Mouse (Mus musculus): ENCODE data around the gene Plaa.
"Not testable (repeated sequence)": the region's sequence is repeated elsewhere in the genome, so short reads cannot be mapped to it uniquely, and the experiment has no call there.

The Plaa gene

GRCm38 (mm10) chr4:94603031-94603629 is at the start of gene Plaa:
Plaa (minus strand) TSS chr4:94603244.
- peak; percentile 94 for DNase-seq (ENCODE audit: low spot score)

GRCm38 (mm10) chr4:94650426-94651175 is 47.6 kb upstream of the Plaa start:
- not testable (repeated sequence) for DNase-seq (ENCODE audit: low spot score)

GRCm38 (mm10) chr4:94649920-94650319 is 46.9 kb upstream of the Plaa start, which contains the start of gene Lrrc19:
Lrrc19 (minus strand) TSS chr4:94650144.
- DNase-seq (ENCODE audit: low spot score), result no peak

- peak; percentile 12 for DNase-seq (ENCODE audit: low spot score)
Observed at GRCm38 (mm10) chr4:94643141-94643540, 40.1 kb upstream of the Plaa start.

- DNase-seq (ENCODE audit: low spot score), result no peak
Observed at GRCm38 (mm10) chr4:94620077-94620476, 17.0 kb upstream of the Plaa start.

GRCm38 (mm10) chr4:94614627-94615006 is 11.6 kb upstream of the Plaa start:
- no peak for DNase-seq (ENCODE audit: low spot score)

GRCm38 (mm10) chr4:94613972-94614626 is 11.1 kb upstream of the Plaa start, which contains the start of gene Ift74:
Ift74 (plus strand) TSS chr4:94614491.
- peak; percentile 95 for DNase-seq (ENCODE audit: low spot score)

GRCm38 (mm10) chr4:94610339-94610738 is 7.3 kb upstream of the Plaa start:
- DNase-seq (ENCODE audit: low spot score), result no peak

- DNase-seq (ENCODE audit: low spot score), result no peak
Observed at GRCm38 (mm10) chr4:94605591-94605990, 2.5 kb upstream of the Plaa start.

- DNase-seq (ENCODE audit: low spot score), result no peak
Observed at GRCm38 (mm10) chr4:94604452-94605019, 1.5 kb upstream of the Plaa start.

GRCm38 (mm10) chr4:94602496-94603030 is 481 bp downstream of the Plaa start:
- DNase-seq (ENCODE audit: low spot score), result no peak

- DNase-seq (ENCODE audit: low spot score), result no peak
Observed at GRCm38 (mm10) chr4:94601395-94601794, 1.6 kb downstream of the Plaa start.

GRCm38 (mm10) chr4:94592709-94593108 is 10.3 kb downstream of the Plaa start:
- DNase-seq (ENCODE audit: low spot score), result no peak

- no peak for DNase-seq (ENCODE audit: low spot score)
Observed at GRCm38 (mm10) chr4:94591765-94592381, 11.2 kb downstream of the Plaa start.

- DNase-seq (ENCODE audit: low spot score), result no peak
Observed at GRCm38 (mm10) chr4:94572677-94573076, 30.4 kb downstream of the Plaa start.

GRCm38 (mm10) chr4:94564297-94564696 is 38.7 kb downstream of the Plaa start:
- DNase-seq (ENCODE audit: low spot score), result no peak

- no peak for DNase-seq (ENCODE audit: low spot score)
Observed at GRCm38 (mm10) chr4:94561954-94562648, 40.9 kb downstream of the Plaa start.

- no peak for DNase-seq (ENCODE audit: low spot score)
Observed at GRCm38 (mm10) chr4:94560316-94560715, 42.7 kb downstream of the Plaa start.

- DNase-seq (ENCODE audit: low spot score), result no peak
Observed at GRCm38 (mm10) chr4:94559266-94559665, 43.8 kb downstream of the Plaa start.

- DNase-seq (ENCODE audit: low spot score), result no peak
Observed at GRCm38 (mm10) chr4:94557145-94557544, 45.9 kb downstream of the Plaa start.

All from layer of hippocampus, adult 11-12 months (tissue).